Mouse (Mus musculus) midbrain, embryonic 13.5 days (tissue): ENCODE data around the gene Cep295nl. TPM values are rescaled to one million over a fixed set of nuclear protein-coding genes. Genes with fewer than 3 reads are reported as not detected.

Source experiments
- ATAC-seq: fragments of 200-750 bp; cut with Nextera tagmentation; 2 replicates; pipeline ENCODE4 v1.8.0; 2017; ENCODE audit warnings: mild to moderate bottlenecking, moderate TSS enrichment, moderate library complexity
- H3K27ac ChIP-seq: fragments of 300-500 bp; sonication (generic); 2 replicates; pipeline ENCODE4 v1.5.1; 2015; ENCODE audit warnings: inconsistent platforms, mild to moderate bottlenecking, moderate library complexity
- H3K27me3 ChIP-seq: fragments of 300-500 bp; sonication (generic); 2 replicates; pipeline ENCODE4 v1.6.1; 2015; ENCODE audit warnings: mild to moderate bottlenecking, inconsistent platforms
- H3K36me3 ChIP-seq: fragments of 300-500 bp; sonication (generic); 2 replicates; pipeline ENCODE4 v1.6.1; 2015; ENCODE audit warnings: mild to moderate bottlenecking, inconsistent platforms
- H3K4me1 ChIP-seq: fragments of 300-500 bp; sonication (generic); replicated peaks from 2 replicates; pipeline ENCODE4 v1.6.1; 2015; ENCODE audit warnings: inconsistent platforms
- H3K4me2 ChIP-seq: fragments of 300-500 bp; sonication (generic); replicated peaks from 2 replicates; pipeline ENCODE4 v1.6.1; 2015; ENCODE audit warnings: moderate library complexity, mild to moderate bottlenecking, inconsistent platforms
- H3K4me3 ChIP-seq: fragments of 300-500 bp; sonication (generic); replicated peaks from 2 replicates; pipeline ENCODE4 v1.5.1; 2015; ENCODE audit warnings: mild to moderate bottlenecking, inconsistent platforms
- H3K9ac ChIP-seq: fragments of 300-500 bp; sonication (generic); replicated peaks from 2 replicates; pipeline ENCODE4 v1.6.1; 2015; ENCODE audit warnings: mild to moderate bottlenecking, inconsistent platforms
- H3K9me3 ChIP-seq: fragments of 300-500 bp; sonication (generic); 2 replicates; pipeline ENCODE4 v1.6.1; 2016; ENCODE audit warnings: mild to moderate bottlenecking, inconsistent platforms
- WGBS: fragments of 180-500 bp; shearing (Covaris S2); methylation state at CpG from one replicate; pipeline ENCODE4 v1.1.7; 2015; 5-methylcytosine and 5-hydroxymethylcytosine counted together
- polyA plus RNA-seq: library from polyadenylated mRNA; unstranded; fragments of >200 nt; fragmentation: Nextera tagmentation; extraction: Ambion mirVana; gene quantifications from 2 replicates; pipeline ENCODE4 v1.2.1, GENCODE M21; 2015

Cep295nl gene
- polyA plus RNA-seq, 1 experiment from 2014 or later, result 0.22 TPM

DNA sequence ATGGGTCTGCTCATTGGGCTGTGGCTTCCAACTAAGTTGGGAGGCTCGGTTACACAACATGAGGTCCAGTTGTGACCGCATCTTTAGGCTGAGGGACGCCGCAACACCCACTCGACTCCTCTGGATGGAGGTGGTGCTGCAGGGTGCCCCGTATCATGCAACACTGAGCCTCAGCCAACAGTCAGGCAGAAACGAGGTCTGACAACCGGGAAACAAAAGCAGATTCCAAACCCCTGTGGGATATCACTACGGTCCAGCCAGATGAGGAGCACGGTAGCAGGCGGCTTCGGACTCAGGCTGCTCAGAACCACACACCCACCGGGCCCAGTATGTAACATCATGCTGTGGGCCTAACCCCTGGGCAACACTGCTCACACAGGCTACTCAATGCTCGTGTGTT, 11.9 kb downstream of the Cep295nl start:
- no peak for ATAC-seq
- H3K27ac ChIP-seq, result no peak overlapping the region
- peaks cover 3% of the 10 kb centered on the region; the same call in 1 of the 2 replicates for H3K9me3 ChIP-seq
- H3K9ac ChIP-seq, result no peak overlapping the region
- peaks cover 18% of the 10 kb centered on the region for H3K36me3 ChIP-seq
- no peak overlapping the region for H3K4me2 ChIP-seq
- WGBS, result 91% methylated on average over 14 of the region's 14 CpGs
- no peak overlapping the region for H3K4me3 ChIP-seq
- H3K4me1 ChIP-seq, result peaks cover 16% of the 10 kb centered on the region
- H3K27me3 ChIP-seq, result no peaks in the 10 kb centered on the region

DNA sequence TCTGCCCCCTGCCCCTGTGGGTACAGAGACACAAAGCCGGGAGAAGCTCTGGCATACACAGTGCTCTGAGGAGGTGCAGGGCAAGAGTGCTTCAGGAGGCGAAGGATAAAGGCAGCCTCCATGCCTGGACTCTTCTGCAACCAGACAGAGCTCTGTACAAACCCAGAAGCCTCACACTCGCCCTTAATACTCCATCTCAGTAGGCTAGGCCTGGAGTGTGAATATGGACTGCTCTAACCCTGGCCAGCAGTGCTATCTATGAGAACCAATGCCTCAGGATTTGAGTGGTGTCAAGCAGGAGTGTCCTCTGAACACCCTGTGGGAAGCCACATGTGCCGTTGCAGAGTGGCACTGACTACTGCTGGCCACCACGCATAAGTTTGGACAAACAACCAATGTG, 13.4 kb downstream of the Cep295nl start:
- WGBS, result 95% methylated on average over 5 of the region's 5 CpGs
- Histone ChIP-seq H3K9me3 (peaks cover 3% of the 10 kb centered on the region; the same call in 1 of the 2 replicates), H3K4me3 (no peak overlapping the region), H3K27ac (no peak overlapping the region), H3K9ac (no peak overlapping the region), H3K4me1 (peaks cover 16% of the 10 kb centered on the region), H3K27me3 (no peaks in the 10 kb centered on the region), H3K4me2 (no peak overlapping the region), H3K36me3 (peaks cover 18% of the 10 kb centered on the region)
- ATAC-seq, result no peak

DNA sequence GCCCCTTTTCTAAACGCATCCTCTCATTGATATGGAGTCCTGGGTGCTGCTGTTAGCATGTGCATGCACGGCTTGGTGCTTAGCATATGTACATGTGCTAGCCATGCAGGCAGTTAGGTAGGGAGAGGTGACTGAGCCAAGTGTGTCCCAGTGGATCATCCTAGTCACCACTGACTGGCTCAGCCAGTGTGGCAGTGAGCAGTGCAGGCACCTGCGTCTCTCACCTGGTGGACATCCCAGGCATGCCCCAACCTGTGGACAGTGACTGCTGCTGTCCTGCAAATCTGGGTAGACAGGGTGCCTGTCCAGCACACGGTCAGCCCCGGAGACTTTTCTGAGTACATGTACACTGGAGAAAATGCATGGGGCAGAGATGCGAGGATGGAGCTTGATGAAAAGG, 13.8 kb downstream of the Cep295nl start:
- Histone ChIP-seq H3K4me2 (no peak overlapping the region), H3K27me3 (no peaks in the 10 kb centered on the region), H3K4me3 (no peak overlapping the region), H3K27ac (peak overlapping the region; percentile 81; the same call in 1 of the 2 replicates), H3K9ac (no peak overlapping the region), H3K36me3 (peaks cover 16% of the 10 kb centered on the region), H3K9me3 (peaks cover 3% of the 10 kb centered on the region; the same call in 1 of the 2 replicates), H3K4me1 (peaks cover 16% of the 10 kb centered on the region)
- ATAC-seq, result 0 out of 2 replicates have a peak, but pooled peaks have one; percentile 25
- 96% methylated on average over 6 of the region's 6 CpGs for WGBS

DNA sequence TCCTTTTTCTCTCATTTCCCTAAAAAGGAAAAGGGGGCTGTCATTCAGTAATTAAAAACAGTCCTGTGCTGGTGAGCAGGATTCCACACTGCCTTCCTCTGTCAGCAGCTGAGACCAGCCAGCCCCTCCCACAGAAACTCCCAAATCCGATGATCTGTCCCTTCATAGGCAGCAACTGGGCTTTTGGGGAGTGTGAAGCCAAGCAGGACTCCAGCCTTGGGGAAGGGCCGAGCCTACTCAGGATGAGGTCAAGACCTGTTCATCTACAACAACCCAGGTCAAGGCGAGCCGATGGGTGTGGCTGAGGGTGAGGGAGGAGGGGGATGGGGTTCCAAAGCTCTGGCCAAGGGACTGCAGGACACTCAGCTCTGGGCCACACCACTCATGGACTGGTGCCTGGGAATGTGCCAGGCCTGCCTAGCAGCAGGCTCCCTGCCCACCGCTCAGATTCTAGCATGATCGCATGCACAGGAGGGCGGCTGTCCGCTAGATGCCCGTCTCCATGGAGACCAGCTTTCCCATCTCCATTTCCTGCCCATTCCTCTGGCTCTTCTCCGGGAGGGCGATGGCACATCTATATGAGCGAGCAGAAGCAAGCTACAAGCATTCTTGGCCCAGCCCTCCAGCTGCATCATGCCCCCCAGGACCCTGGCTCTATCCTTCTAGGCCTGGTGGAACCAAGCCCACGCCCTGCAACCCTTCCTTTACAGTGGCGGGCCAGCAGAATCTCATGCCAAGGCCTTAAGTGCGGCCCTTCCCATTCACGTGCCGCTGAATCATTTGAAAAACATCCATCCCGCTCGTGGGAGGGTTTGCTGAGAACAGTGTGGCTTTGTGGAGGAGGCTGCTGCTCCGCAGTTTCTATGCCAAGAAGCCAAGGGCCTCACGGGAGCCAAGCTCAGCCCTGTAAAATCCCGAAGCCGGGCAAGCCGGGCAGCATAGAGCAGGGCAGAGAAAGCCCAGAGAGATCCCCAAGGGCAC, 15.0 kb downstream of the Cep295nl start:
- Histone ChIP-seq H3K9me3 (peaks cover 3% of the 10 kb centered on the region; the same call in 1 of the 2 replicates), H3K4me3 (no peak overlapping the region), H3K9ac (no peak overlapping the region), H3K4me1 (peaks cover 23% of the 10 kb centered on the region), H3K36me3 (peaks cover 6% of the 10 kb centered on the region; the same call in 1 of the 2 replicates), H3K4me2 (no peak overlapping the region), H3K27me3 (no peaks in the 10 kb centered on the region), H3K27ac (peak overlapping the region; percentile 81)
- 68% methylated on average over 24 of the region's 24 CpGs for WGBS
- peak; percentile 85 for ATAC-seq

DNA sequence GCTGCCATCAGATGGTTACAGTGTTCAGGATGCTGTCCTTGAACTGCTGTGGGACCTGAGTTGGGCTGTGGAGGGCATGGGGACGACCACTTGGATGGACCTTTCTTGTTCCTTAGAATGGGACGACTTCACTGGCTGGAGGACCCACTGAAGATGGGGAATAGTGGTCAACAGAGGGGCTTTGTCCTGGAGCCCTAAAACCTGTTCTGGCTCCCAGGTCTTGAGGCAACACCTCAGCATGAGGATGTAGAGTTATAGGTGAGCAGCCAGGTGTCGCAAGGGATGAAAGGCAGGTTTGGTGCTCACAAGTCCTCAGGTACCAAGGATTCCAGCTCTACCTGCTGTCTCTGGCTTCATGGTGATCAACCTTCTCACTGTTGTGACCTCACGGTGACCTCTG, 15.8 kb downstream of the Cep295nl start:
- H3K9me3 ChIP-seq, result peaks cover 3% of the 10 kb centered on the region; the same call in 1 of the 2 replicates
- no peak overlapping the region for H3K9ac ChIP-seq
- no peak overlapping the region for H3K4me3 ChIP-seq
- ATAC-seq, result no peak
- H3K4me1 ChIP-seq, result peaks cover 30% of the 10 kb centered on the region
- peaks cover 6% of the 10 kb centered on the region; the same call in 1 of the 2 replicates for H3K36me3 ChIP-seq
- H3K27ac ChIP-seq, result peak overlapping the region; percentile 81; the same call in 1 of the 2 replicates
- H3K4me2 ChIP-seq, result no peak overlapping the region
- H3K27me3 ChIP-seq, result no peaks in the 10 kb centered on the region
- 94% methylated on average over 4 of the region's 4 CpGs for WGBS

DNA sequence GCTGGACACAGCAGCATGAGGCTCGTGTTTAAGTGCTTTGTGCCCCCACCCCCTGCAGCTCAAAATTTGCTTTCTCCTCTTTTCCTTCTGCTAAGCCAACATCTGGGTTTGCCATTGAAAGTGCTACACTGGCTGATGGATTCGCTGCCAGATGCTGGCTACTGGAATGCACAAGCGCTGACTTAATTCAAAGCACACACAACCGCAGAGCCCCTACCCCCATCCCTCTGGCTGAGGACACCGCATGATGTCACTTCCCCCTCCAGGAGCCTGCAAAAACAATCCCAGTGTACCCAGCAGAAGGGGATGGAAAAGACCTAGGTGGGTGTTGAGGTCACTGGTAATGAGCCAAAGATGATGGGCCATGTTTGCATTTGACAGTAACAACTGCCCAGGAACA, 17.8 kb downstream of the Cep295nl start:
- 81% methylated on average over 5 of the region's 5 CpGs for WGBS

DNA sequence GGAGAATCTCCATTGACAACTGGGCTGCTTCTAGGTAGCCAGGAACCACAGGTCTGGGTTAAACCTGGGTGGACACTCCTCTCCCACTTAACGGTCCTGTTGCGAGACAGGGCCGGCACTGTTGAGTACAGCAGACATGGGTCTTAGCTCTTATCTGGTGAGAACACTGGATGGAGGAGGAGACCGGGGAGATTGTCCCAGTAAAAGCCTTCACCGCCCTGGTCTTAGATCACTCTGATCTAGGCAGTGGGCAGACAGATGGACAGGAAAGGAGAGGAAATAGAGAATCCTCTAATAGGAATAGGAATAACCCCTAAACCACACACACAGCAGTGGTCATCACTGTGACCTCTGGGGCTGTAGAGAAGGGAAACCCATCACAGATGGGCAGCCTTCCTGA, 18.3 kb downstream of the Cep295nl start:
- Histone ChIP-seq H3K9me3 (no peaks in the 10 kb centered on the region), H3K4me3 (no peak overlapping the region), H3K4me1 (peaks cover 37% of the 10 kb centered on the region), H3K27ac (no peak overlapping the region), H3K36me3 (peaks cover 13% of the 10 kb centered on the region), H3K9ac (no peak overlapping the region), H3K27me3 (no peaks in the 10 kb centered on the region), H3K4me2 (no peak overlapping the region)
- no peak for ATAC-seq
- 94% methylated on average over 5 of the region's 5 CpGs for WGBS

More for the DNA sequence above, 17.8 kb downstream of the Cep295nl start:
- Histone ChIP-seq H3K27me3 (no peaks in the 10 kb centered on the region), H3K4me3 (no peak overlapping the region), H3K36me3 (peaks cover 7% of the 10 kb centered on the region), H3K4me1 (peaks cover 37% of the 10 kb centered on the region), H3K9ac (no peak overlapping the region), H3K9me3 (no peaks in the 10 kb centered on the region), H3K27ac (no peak overlapping the region), H3K4me2 (no peak overlapping the region)
- ATAC-seq, result no peak

DNA sequence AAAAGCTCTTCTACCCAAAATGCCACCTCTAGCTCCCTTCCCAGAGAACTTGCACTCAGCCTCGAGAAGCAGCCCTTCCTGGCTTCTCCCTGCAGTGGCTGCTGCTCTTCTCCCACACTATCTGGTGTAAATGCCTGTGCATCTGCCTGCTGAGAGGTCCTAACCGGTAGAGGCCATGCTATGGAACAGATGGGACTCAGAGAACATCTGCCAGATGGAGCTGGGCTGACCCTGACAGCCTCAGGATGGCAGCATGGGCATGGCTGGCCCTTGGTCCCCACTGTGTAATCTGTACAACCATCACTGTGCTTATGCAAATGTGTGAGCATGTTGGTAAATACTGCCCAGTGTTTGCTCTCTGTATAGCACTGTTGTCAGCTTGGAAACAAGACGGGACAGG, 19.7 kb downstream of the Cep295nl start:
- Histone ChIP-seq H3K27me3 (no peaks in the 10 kb centered on the region), H3K4me1 (peaks cover 33% of the 10 kb centered on the region), H3K4me3 (no peak overlapping the region), H3K27ac (no peak overlapping the region), H3K36me3 (peaks cover 17% of the 10 kb centered on the region), H3K9ac (no peak overlapping the region), H3K4me2 (no peak overlapping the region), H3K9me3 (no peaks in the 10 kb centered on the region)
- 57% methylated on average over 3 of the region's 3 CpGs for WGBS
- ATAC-seq, result no peak

DNA sequence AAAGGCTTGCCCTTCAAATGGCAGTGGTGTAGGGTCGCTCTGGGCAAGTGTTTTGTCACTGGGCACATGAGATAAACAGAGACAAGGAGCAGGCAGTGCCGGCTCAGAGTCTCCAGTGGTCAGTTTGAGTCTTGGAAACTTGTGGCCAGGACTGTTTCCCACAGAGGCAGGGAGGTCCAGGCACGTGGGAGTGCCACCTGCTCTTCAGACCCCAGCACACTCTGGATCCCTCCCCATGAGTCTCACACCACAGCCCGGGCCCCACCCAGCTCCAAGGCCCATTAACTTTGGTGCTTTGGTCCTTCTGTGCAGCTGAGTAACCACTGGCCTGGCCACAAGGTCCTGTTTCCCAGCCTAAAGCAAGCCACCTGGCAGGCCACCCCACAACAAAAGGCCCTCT, 20.3 kb downstream of the Cep295nl start:
- Histone ChIP-seq H3K27ac (no peak overlapping the region), H3K4me2 (no peak overlapping the region), H3K9ac (peak overlapping the region; percentile 10; the same call in 1 of the 2 replicates), H3K27me3 (no peaks in the 10 kb centered on the region), H3K36me3 (peaks cover 17% of the 10 kb centered on the region), H3K4me1 (peaks cover 26% of the 10 kb centered on the region), H3K9me3 (no peaks in the 10 kb centered on the region), H3K4me3 (no peak overlapping the region)
- 80% methylated on average over 4 of the region's 4 CpGs for WGBS
- ATAC-seq, result no peak

DNA sequence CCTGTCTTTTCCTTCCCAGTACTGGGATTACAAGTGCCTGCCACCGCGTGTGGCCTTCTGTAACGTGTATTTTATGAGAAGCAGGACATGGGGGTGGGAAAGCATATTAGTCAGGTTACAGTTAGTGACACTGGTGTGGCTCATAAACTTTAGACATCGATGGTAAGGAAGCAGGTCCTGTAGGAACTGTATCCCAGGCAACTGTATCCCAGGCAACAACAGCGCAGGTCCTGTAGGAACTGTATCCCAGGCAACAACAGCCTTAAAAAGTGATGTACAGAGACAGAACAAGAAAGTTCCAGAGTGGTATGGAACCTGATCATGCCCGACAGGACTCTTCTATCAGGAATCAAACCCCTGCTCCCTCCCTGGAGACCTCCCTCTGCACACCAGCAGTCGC, 20.8 kb downstream of the Cep295nl start:
- 70% methylated on average over 7 of the region's 7 CpGs for WGBS
- H3K9ac ChIP-seq, result peak overlapping the region; percentile 10; the same call in 1 of the 2 replicates
- H3K27me3 ChIP-seq, result no peaks in the 10 kb centered on the region
- peaks cover 22% of the 10 kb centered on the region for H3K4me1 ChIP-seq
- peak; percentile 59; the same call in 1 of the 2 replicates for ATAC-seq
- no peak overlapping the region for H3K4me2 ChIP-seq
- no peak overlapping the region for H3K27ac ChIP-seq
- H3K9me3 ChIP-seq, result no peaks in the 10 kb centered on the region
- H3K36me3 ChIP-seq, result peaks cover 17% of the 10 kb centered on the region
- H3K4me3 ChIP-seq, result no peak overlapping the region

DNA sequence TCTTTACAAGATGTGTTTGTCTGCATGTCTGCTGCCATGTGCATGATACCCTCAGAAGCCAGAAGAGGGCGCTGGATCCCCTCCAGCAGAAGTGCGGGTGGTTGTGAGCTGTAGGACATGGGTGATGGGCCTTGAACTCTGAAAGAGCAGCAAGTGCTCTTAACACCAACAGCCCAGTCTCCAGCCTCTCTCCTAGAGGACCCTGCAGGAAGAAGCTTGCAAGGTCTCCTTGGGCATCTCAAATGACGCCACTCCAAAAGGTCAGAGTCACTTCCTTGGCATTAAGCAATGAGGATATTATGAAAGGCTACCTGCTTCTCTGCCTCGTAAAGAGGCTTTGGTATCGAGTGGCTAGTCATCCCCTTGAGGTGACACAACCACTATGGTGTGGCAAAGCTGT, 23.6 kb downstream of the Cep295nl start:
- ATAC-seq, result no peak
- H3K4me1 ChIP-seq, result peaks cover 21% of the 10 kb centered on the region
- 71% methylated on average over 5 of the region's 5 CpGs for WGBS

DNA sequence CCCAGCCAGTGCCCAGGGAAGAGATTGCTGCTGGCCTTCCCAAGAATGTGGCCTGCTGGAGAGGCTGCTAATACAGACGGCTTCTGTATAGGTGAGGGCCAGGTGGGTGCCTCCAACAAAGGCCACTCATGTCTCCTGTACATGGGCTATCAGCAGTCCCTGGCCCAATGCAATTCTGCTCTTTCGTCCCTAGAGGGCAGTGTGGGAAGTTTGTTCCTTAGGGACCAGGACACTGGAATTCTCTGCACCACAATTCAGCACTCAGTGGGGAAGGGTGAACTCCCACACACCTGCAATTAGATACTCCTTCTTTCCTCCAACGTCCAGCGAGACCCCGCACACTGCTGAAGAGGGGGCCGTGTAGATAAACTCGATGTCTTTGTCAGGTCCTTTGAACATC, 25.2 kb downstream of the Cep295nl start:
- ATAC-seq, result peak; percentile 30
- Histone ChIP-seq H3K9me3 (no peaks in the 10 kb centered on the region), H3K27ac (no peak overlapping the region), H3K36me3 (peaks cover 35% of the 10 kb centered on the region), H3K4me2 (no peak overlapping the region), H3K27me3 (no peaks in the 10 kb centered on the region), H3K9ac (no peak overlapping the region), H3K4me1 (peaks cover 14% of the 10 kb centered on the region), H3K4me3 (no peak overlapping the region)
- 27% methylated on average over 7 of the region's 7 CpGs for WGBS

More for the DNA sequence above, 23.6 kb downstream of the Cep295nl start:
- no peak overlapping the region for H3K4me2 ChIP-seq
- no peaks in the 10 kb centered on the region for H3K9me3 ChIP-seq
- no peak overlapping the region for H3K27ac ChIP-seq
- H3K27me3 ChIP-seq, result no peaks in the 10 kb centered on the region
- peaks cover 32% of the 10 kb centered on the region for H3K36me3 ChIP-seq
- H3K9ac ChIP-seq, result no peak overlapping the region
- no peak overlapping the region for H3K4me3 ChIP-seq
